Comparison of ENCODE assay signal across 9 mouse cellular contexts in the genomic region with DNA sequence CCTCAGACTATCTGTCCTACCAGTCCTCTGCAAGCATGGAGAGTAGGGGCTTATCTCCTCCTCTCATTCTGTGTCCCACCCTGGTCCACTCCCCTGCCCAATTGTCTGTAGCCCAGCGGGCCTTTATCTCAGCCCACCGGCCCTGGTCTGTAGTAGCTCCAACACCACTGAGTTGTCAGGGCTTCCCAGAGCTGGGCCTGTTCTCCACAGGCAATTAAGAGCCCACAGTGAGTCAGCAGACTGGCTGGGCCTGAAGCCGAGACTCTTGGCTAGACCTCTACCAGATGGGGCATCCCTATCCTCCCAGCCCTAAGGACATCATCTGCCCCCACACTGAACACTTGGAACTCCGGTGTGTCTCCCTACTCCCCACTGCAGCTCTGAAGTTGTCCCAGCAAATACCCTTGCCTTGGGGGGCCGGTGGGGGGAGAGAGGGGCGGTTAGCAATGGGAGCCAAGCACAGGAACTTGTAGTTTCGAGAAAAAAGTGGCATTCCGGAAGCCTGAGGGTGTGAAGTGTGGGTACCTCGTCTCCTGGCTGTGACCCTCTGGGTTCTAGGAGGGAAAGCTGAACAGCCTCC.
DNase-seq lines count a peak whose midpoint lies in the region; ATAC-seq and TF ChIP-seq lines count a peak whose summit lies in the region.
"Had no signal": no experiment of that assay in that cellular context is flagged by ENCODE, and none has a peak within 500 bp of the region (broad histone marks: within the 10 kb centered on the region; RNA-seq: fewer than 3 reads in every experiment).

No protein-coding gene starts in this region.

- 82% methylated on average over 9 of the region's 9 CpGs for WGBS in midbrain, embryonic 15.5 days

- no peak overlapping the region for H3K9ac ChIP-seq in midbrain, embryonic 15.5 days

- H3K36me3 ChIP-seq in myocyte (ENCODE audit: control insufficient read depth, insufficient read depth), result no peaks in the 10 kb centered on the region
- no peaks in the 10 kb centered on the region for H3K36me3 ChIP-seq in midbrain, embryonic 15.5 days (replicated peaks)

- H3K4me3 ChIP-seq in myocyte, result no peak overlapping the region
- no peak overlapping the region for H3K4me3 ChIP-seq in midbrain, embryonic 15.5 days

- no peaks in the 10 kb centered on the region for H3K27me3 ChIP-seq in myocyte (ENCODE audit: control insufficient read depth, insufficient read depth, insufficient read length)
- no peaks in the 10 kb centered on the region for H3K27me3 ChIP-seq in midbrain, embryonic 15.5 days (replicated peaks)

- TF ChIP-seq POLR2A in myocyte (IDR thresholded peaks at IDR 0.05; ENCODE audit: insufficient read length, low read depth), result no peak

- H3ac ChIP-seq in myocyte (ENCODE audit: control insufficient read depth, insufficient read length), result no peak overlapping the region

- H3K79me2 ChIP-seq in myocyte (ENCODE audit: control insufficient read depth, insufficient read depth), result no peaks in the 10 kb centered on the region

- no peak for ATAC-seq in midbrain, embryonic 15.5 days (replicated peaks)

- peak overlapping the region; percentile 82 for H3K4me2 ChIP-seq in myocyte (ENCODE audit: low read depth)
- no peak overlapping the region for H3K4me2 ChIP-seq in midbrain, embryonic 15.5 days

- H3K9me3 ChIP-seq in midbrain, embryonic 15.5 days, result no peaks in the 10 kb centered on the region

- H3K4me1 ChIP-seq in midbrain, embryonic 15.5 days, result peaks cover 3% of the 10 kb centered on the region

- no peak overlapping the region for H3K27ac ChIP-seq in midbrain, embryonic 15.5 days
- H3K27ac ChIP-seq: macrophage had no signal

- peak; percentile 9 for DNase-seq in embryo, embryonic 10.5 days (ENCODE audit: low spot score)
- no peak for DNase-seq in embryo, embryonic 10 days (ENCODE audit: low spot score)
- DNase-seq in urinary bladder, postnatal 14 days (ENCODE audit: low spot score), result peak; percentile 48
- no peak for DNase-seq in urinary bladder, adult 2 months (ENCODE audit: low spot score)
- DNase-seq in heart, adult 18-20 months, result peak; percentile 54 to 55
- DNase-seq in thymus, postnatal 14 days, result no peak

TF ChIP-seq in myocyte, 11 proteins besides CTCF, POLR2A, EP300 and RAD21:
- TF ChIP-seq MYOG (IDR thresholded peaks at IDR 0.05; ENCODE audit: control insufficient read depth in 1 of 3, insufficient read depth in 1 of 3, insufficient read length in 2 of 3, low read depth in 2 of 3) (no peak), MYOD1 (IDR thresholded peaks at IDR 0.05; ENCODE audit: control insufficient read depth in 1 of 3, insufficient read length in 2 of 3, low read depth in 2 of 3) (no peak), CEBPB (IDR thresholded peaks at IDR 0.05; ENCODE audit: insufficient read depth, poor library complexity, severe bottlenecking) (no peak), USF1 (IDR thresholded peaks at IDR 0.05; ENCODE audit: low read depth) (no peak)

Comparison
In these comparisons a context has a peak if more than half of its experiments do, and no peak if none do; other contexts are left out.
1. DNase-seq: peak in embryo, embryonic 10.5 days (single experiment), urinary bladder, postnatal 14 days (single experiment) and heart, adult 18-20 months (2 of 2); none in embryo, embryonic 10 days (single experiment), urinary bladder, adult 2 months (single experiment) and thymus, postnatal 14 days (single experiment).